Comparison of ENCODE assay signal across 10 mouse cellular contexts in the genomic region with DNA sequence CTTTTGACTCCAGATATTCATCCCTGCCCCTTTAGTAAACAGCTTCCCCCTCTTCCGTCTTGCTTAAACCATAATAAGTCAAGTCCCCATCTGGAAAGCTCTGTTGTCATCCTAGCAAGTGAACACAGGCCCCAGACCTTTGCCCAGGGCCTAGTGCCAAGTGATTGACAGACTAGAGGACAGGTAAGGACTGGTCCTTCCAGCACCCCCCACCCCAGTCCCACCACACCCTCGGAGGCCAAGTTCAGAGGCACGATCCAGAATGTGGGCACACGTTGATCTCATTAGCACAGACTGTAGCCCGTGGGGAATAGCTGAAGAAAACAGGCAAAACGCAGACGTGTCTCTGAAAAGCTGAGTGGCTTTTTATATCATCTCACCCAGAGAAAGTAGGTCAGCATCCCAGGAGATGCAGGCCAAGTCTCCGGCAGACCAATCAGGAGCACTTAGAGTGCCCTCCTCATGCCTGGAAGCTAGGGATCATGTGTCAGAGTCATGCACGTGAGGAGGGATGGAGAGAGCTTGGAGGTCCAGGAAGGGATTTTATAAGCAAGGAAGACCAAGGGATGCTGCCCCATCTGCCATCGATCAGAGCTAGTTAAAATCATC. TPM values are rescaled to one million over a fixed set of nuclear protein-coding genes. Genes with fewer than 3 reads are reported as not detected.
DNase-seq lines count a peak whose midpoint lies in the region; ATAC-seq and TF ChIP-seq lines count a peak whose summit lies in the region.
"Had no signal": no experiment of that assay in that cellular context is flagged by ENCODE, and none has a peak within 500 bp of the region (broad histone marks: within the 10 kb centered on the region; RNA-seq: fewer than 3 reads in every experiment).

No protein-coding gene starts in this region.

- no peaks in the 10 kb centered on the region for H3K27me3 ChIP-seq in stomach, embryonic 15.5 days (replicated peaks)

- H3K4me2 ChIP-seq in stomach, embryonic 15.5 days = no peak overlapping the region

- no peaks in the 10 kb centered on the region for H3K4me1 ChIP-seq in stomach, embryonic 15.5 days

- no peaks in the 10 kb centered on the region for H3K9me3 ChIP-seq in stomach, embryonic 15.5 days

- no peak overlapping the region for H3K9ac ChIP-seq in stomach, embryonic 15.5 days

- H3K4me3 ChIP-seq in layer of hippocampus, adult 2 months = no peak overlapping the region
- H3K4me3 ChIP-seq in stomach, embryonic 15.5 days (replicated peaks) = no peak overlapping the region

- ATAC-seq in stomach, embryonic 15.5 days (ENCODE audit: insufficient read depth, low FRiP score, low read depth) = peak; percentile 66; the same call in 1 of the 2 replicates
- ATAC-seq in granulocyte monocyte progenitor cell, adult 5-6 weeks (replicated peaks; ENCODE audit: poor library complexity, severe bottlenecking) = no peak
- ATAC-seq in megakaryocyte, adult 5-6 weeks (ENCODE audit: poor library complexity, severe bottlenecking) = no peak

- WGBS in stomach, embryonic 15.5 days = 50% methylated on average over 10 of the region's 10 CpGs

- TF ChIP-seq CTCF in layer of hippocampus, adult 2 months (conservative IDR thresholded peaks at IDR 0.05) = no peak

- no peak for DNase-seq in layer of hippocampus, adult 2 months (ENCODE audit: low spot score in 2 of 2)
- DNase-seq in layer of hippocampus, postnatal 25 days (ENCODE audit: extremely low spot score in 1 of 2, low spot score in 1 of 2) = no peak
- peak; percentile 87 for DNase-seq in cerebellum, adult 9-10 months
- DNase-seq in gonadal fat pad, adult 2 months (ENCODE audit: low read depth) = peak; percentile 46
- no peak for DNase-seq in spleen, adult 12 weeks (ENCODE audit: low spot score)

- H3K36me3 ChIP-seq in stomach, embryonic 15.5 days = no peaks in the 10 kb centered on the region

- peak overlapping the region; percentile 74 for H3K27ac ChIP-seq in layer of hippocampus, adult 2 months
- H3K27ac ChIP-seq in stomach, embryonic 15.5 days = 0 out of 2 replicates have a peak overlapping the region, but pooled peaks have one; percentile 44

RNA-seq across cellular contexts. Expression of gene Ptpre, which starts 34.8 kb away (rescaled TPM):
- total RNA-seq in layer of hippocampus, adult 2 months (2021) = 10 to 100 TPM; 50.7 to 51.4 TPM
- total RNA-seq in layer of hippocampus, postnatal 25 days (2021) = 10 to 100 TPM; 47.4 to 59.0 TPM
- polyA plus RNA-seq in gonadal fat pad, adult 2 months (2012; rRNA removed) = 11.2 and 15.2 TPM in 2 replicates
- 3.2 and 3.4 TPM in 2 replicates for polyA plus RNA-seq in stomach, embryonic 15.5 days (2015; fragmentation: Nextera tagmentation; extraction: Ambion mirVana)
- total RNA-seq in granulocyte monocyte progenitor cell, adult 5-6 weeks (2014; fragmentation: Nextera tagmentation) = 74.9 and 86.6 TPM in 2 replicates
- total RNA-seq in granulocyte monocyte progenitor cell, adult 5-6 weeks (2017) = 48.3 and 49.8 TPM in 2 replicates
- 86.4 and 88.1 TPM in 2 replicates for total RNA-seq in megakaryocyte, adult 5-6 weeks (2015)
- total RNA-seq in megakaryocyte, adult 5-6 weeks (2017) = 83.6 and 93.5 TPM in 2 replicates

RNA-seq across cellular contexts. Expression of gene Clrn3, which starts 43.6 kb away (rescaled TPM):
- total RNA-seq in layer of hippocampus, adult 2 months (2021) = not detected
- not detected for total RNA-seq in layer of hippocampus, postnatal 25 days (2021)
- 0.53 and 0.93 TPM in 2 replicates for polyA plus RNA-seq in gonadal fat pad, adult 2 months (2012; rRNA removed)
- polyA plus RNA-seq in stomach, embryonic 15.5 days (2015; fragmentation: Nextera tagmentation; extraction: Ambion mirVana) = 5.2 and 6.7 TPM in 2 replicates
- total RNA-seq in granulocyte monocyte progenitor cell, adult 5-6 weeks (2014; fragmentation: Nextera tagmentation) = not detected in 2 replicates
- total RNA-seq in granulocyte monocyte progenitor cell, adult 5-6 weeks (2017) = 0.04 TPM in 1 of 2 replicates, not detected in the other
- total RNA-seq in megakaryocyte, adult 5-6 weeks (2015) = not detected in 2 replicates
- 0.28 TPM in 1 of 2 replicates, not detected in the other for total RNA-seq in megakaryocyte, adult 5-6 weeks (2017)
- total RNA-seq: heart, postnatal 10 days; left cerebral cortex, adult 8-10 months had no signal

Comparison
In these comparisons a context has a peak if more than half of its experiments do, and no peak if none do; other contexts are left out.
1. DNase-seq: peak in cerebellum, adult 9-10 months (single experiment) and gonadal fat pad, adult 2 months (single experiment); none in layer of hippocampus, adult 2 months (0 of 2), layer of hippocampus, postnatal 25 days (0 of 2) and spleen, adult 12 weeks (single experiment).